22 mouse cellular contexts compared by ENCODE assay signal in the genomic region with DNA sequence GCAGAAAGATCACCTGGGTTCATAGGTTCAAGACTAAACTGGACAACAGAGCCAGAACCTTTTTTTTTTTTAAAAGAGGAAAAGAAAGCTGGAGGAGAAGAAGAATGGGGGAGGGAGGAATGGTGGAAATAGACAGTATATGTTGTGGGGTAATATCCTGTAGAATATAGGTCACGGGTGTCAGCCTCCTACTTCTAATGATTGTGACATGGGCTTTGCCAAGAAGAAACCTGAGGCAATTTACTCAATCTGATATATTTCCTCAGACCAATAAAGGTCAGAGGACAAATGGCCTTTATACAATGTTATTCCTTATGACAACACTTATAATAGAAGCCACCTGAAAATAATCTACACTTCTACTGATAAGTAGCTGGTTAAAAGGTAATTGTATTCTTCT. TPM values are rescaled to one million over a fixed set of nuclear protein-coding genes. Genes with fewer than 3 reads are reported as not detected.
A peak's percentile ranks its signal among the peaks of the same experiment; 100 is the strongest.
DNase-seq lines count a peak whose midpoint lies in the region; ATAC-seq and TF ChIP-seq lines count a peak whose summit lies in the region.
"Had no signal": no experiment of that assay in that cellular context is flagged by ENCODE, and none has a peak within 500 bp of the region (broad histone marks: within the 10 kb centered on the region; RNA-seq: fewer than 3 reads in every experiment).

No protein-coding gene starts in this region.

- H3K27ac ChIP-seq in bone marrow macrophage, adult 2 months (ENCODE audit: insufficient read depth, low read depth, low read length), result peak overlapping the region; percentile 63
- peak overlapping the region; percentile 95 for H3K27ac ChIP-seq in macrophage
- H3K27ac ChIP-seq in liver, postnatal 0 days (ENCODE audit: low read depth), result no peak overlapping the region
- H3K27ac ChIP-seq: forebrain, embryonic 13.5 days; heart, embryonic 13.5 days; hindbrain, embryonic 14.5 days; hindbrain, postnatal 0 days had no signal

- DNase-seq in fat pad, adult 2 months (ENCODE audit: extremely low read depth, low read depth, low spot score), result peak; percentile 62
- DNase-seq in ovary, postnatal 36 days (ENCODE audit: low spot score), result no peak
- no peak for DNase-seq in liver, postnatal 0 days
- no peak for DNase-seq in frontal cortex, adult 2 months (ENCODE audit: extremely low spot score in 1 of 2, low spot score in 1 of 2)
- DNase-seq: adrenal gland, postnatal 10 days; adrenal gland, postnatal 36 days; cerebellum, adult 11-12 months; cerebellum, adult 8-10 months; cerebellum, postnatal 36 days; gastrocnemius, adult 2 months; gastrocnemius, postnatal 14 days had no signal

- no peak for TF ChIP-seq POLR2A in bone marrow macrophage, adult 2 months (IDR thresholded peaks at IDR 0.05; ENCODE audit: borderline replicate concordance, low read depth, low read length)

- no peak overlapping the region for H3K9ac ChIP-seq in liver, postnatal 0 days (replicated peaks)
- H3K9ac ChIP-seq: forebrain, embryonic 13.5 days; hindbrain, embryonic 14.5 days had no signal

- WGBS in macrophage (ENCODE audit: missing documents), result 9% methylated on average over 1 of the region's 1 CpGs
- WGBS in liver, postnatal 0 days (ENCODE audit: insufficient replicate concordance), result 59% methylated on average over 1 of the region's 1 CpGs

- no peak for TF ChIP-seq EP300 in liver, postnatal 0 days (IDR thresholded peaks at IDR 0.05; ENCODE audit: low read depth)

- no peak for ATAC-seq in liver, postnatal 0 days

- no peaks in the 10 kb centered on the region for H3K79me2 ChIP-seq in macrophage (ENCODE audit: inconsistent target)

- H3K9me3 ChIP-seq in liver, postnatal 0 days (ENCODE audit: low read length), result no peaks in the 10 kb centered on the region
- H3K9me3 ChIP-seq: embryonic facial prominence, embryonic 10.5 days; embryonic facial prominence, embryonic 13.5 days; forebrain, embryonic 10.5 days; forebrain, embryonic 13.5 days; heart, embryonic 10.5 days; heart, embryonic 13.5 days had no signal

- no peak overlapping the region for H3K4me3 ChIP-seq in bone marrow macrophage, adult 2 months (ENCODE audit: insufficient read depth, low read length)
- no peak overlapping the region for H3K4me3 ChIP-seq in macrophage (ENCODE audit: inconsistent target)
- H3K4me3 ChIP-seq in liver, postnatal 0 days (ENCODE audit: low read depth, low read length), result no peak overlapping the region
- H3K4me3 ChIP-seq: forebrain, embryonic 13.5 days had no signal

- H3K4me2 ChIP-seq in liver, postnatal 0 days (ENCODE audit: low read depth, low read length), result no peak overlapping the region

- H3K36me3 ChIP-seq in macrophage (ENCODE audit: inconsistent target), result no peaks in the 10 kb centered on the region
- H3K36me3 ChIP-seq in liver, postnatal 0 days (replicated peaks; ENCODE audit: insufficient read depth, low read length), result no peaks in the 10 kb centered on the region
- H3K36me3 ChIP-seq: embryonic facial prominence, embryonic 10.5 days; embryonic facial prominence, embryonic 13.5 days; forebrain, embryonic 10.5 days; heart, embryonic 10.5 days; heart, embryonic 13.5 days had no signal

- no peak for TF ChIP-seq CTCF in bone marrow macrophage, adult 2 months (IDR thresholded peaks at IDR 0.05; ENCODE audit: low read depth, low read length)
- TF ChIP-seq CTCF in liver, postnatal 0 days (IDR thresholded peaks at IDR 0.05; ENCODE audit: low read depth), result no peak

- H3K4me1 ChIP-seq in bone marrow macrophage, adult 2 months (ENCODE audit: control insufficient read depth, insufficient read depth, low read length), result peaks cover 50% of the 10 kb centered on the region
- peaks cover 33% of the 10 kb centered on the region for H3K4me1 ChIP-seq in liver, postnatal 0 days (ENCODE audit: insufficient read depth)
- H3K4me1 ChIP-seq: forebrain, embryonic 13.5 days had no signal

- no peaks in the 10 kb centered on the region for H3K27me3 ChIP-seq in liver, postnatal 0 days (ENCODE audit: insufficient read depth, low read length)
- H3K27me3 ChIP-seq: embryonic facial prominence, embryonic 13.5 days; forebrain, embryonic 13.5 days; heart, embryonic 13.5 days; Patski had no signal

RNA-seq across cellular contexts. Expression of a gene that starts 21.7 kb away (rescaled TPM):
- 22.5 and 23.1 TPM in 2 replicates for polyA plus RNA-seq in bone marrow macrophage, adult 2 months (2012; ENCODE audit: insufficient read depth, insufficient read length, missing spikeins)
- 100 to 1,000 TPM; 142 to 734 (median 245) TPM for total RNA-seq in macrophage (2018; cell fraction: chromatin; rRNA removed)
- 10 to 100 TPM; 30.8 to 76.6 (median 44.6) TPM for total RNA-seq in macrophage (2018; cell fraction: cytosol; rRNA removed)
- total RNA-seq in macrophage (2018; cell fraction: nucleus; rRNA removed), result 100 to 1,000 TPM in 25 of 26 experiments, 10 to 100 TPM in 1; 86.3 to 557 (median 248) TPM
- 11.9 to 21.2 TPM (median 19.1 TPM) in 3 replicates for polyA plus RNA-seq in macrophage (2018)
- polyA plus RNA-seq in liver, postnatal 0 days (2015; fragmentation: Nextera tagmentation; extraction: Ambion mirVana), result 7.8 and 7.9 TPM in 2 replicates
- polyA plus RNA-seq in frontal cortex, adult 2 months (2012; rRNA removed), result 31.9 and 32.1 TPM in 2 replicates
